ENCODE assay signal across 14 mouse cellular contexts in genomic region chr6:8935241-8935640, GRCm38 (mm10). TPM values are rescaled to one million over a fixed set of nuclear protein-coding genes. Genes with fewer than 3 reads are reported as not detected.
DNase-seq lines count a peak whose midpoint lies in the region; ATAC-seq lines count a peak whose summit lies in the region.
"Had no signal": no experiment of that assay in that cellular context is flagged by ENCODE, and none has a peak within 500 bp of the region (broad histone marks: within the 10 kb centered on the region; RNA-seq: fewer than 3 reads in every experiment).

No protein-coding gene starts in this region.

- peak; percentile 28; the same call in 1 of the 2 replicates for ATAC-seq in forebrain, embryonic 12.5 days (ENCODE audit: low FRiP score)
- no peak for ATAC-seq in forebrain, embryonic 16.5 days
- 0 out of 2 replicates have a peak, but pooled peaks have one; percentile 32 for ATAC-seq in hindbrain, embryonic 12.5 days (ENCODE audit: low FRiP score)
- no peak for ATAC-seq in hindbrain, embryonic 14.5 days (ENCODE audit: low FRiP score)
- peak; percentile 38; the same call in 1 of the 2 replicates for ATAC-seq in neural tube, embryonic 12.5 days (ENCODE audit: low FRiP score, low read depth)
- no peak for ATAC-seq in neural tube, embryonic 15.5 days (ENCODE audit: low FRiP score)

- WGBS in forebrain, embryonic 12.5 days, result 47% methylated on average over 5 of the region's 5 CpGs
- WGBS in forebrain, embryonic 16.5 days, result 38% methylated on average over 5 of the region's 5 CpGs
- WGBS in hindbrain, embryonic 12.5 days, result 29% methylated on average over 5 of the region's 5 CpGs
- WGBS in hindbrain, embryonic 14.5 days, result 26% methylated on average over 5 of the region's 5 CpGs
- 37% methylated on average over 5 of the region's 5 CpGs for WGBS in neural tube, embryonic 12.5 days
- 29% methylated on average over 5 of the region's 5 CpGs for WGBS in neural tube, embryonic 15.5 days

- no peaks in the 10 kb centered on the region for H3K9me3 ChIP-seq in forebrain, embryonic 12.5 days
- no peaks in the 10 kb centered on the region for H3K9me3 ChIP-seq in forebrain, embryonic 16.5 days (ENCODE audit: control insufficient read depth, low read length)
- H3K9me3 ChIP-seq in hindbrain, embryonic 12.5 days (replicated peaks), result no peaks in the 10 kb centered on the region
- no peaks in the 10 kb centered on the region for H3K9me3 ChIP-seq in hindbrain, embryonic 14.5 days (ENCODE audit: control insufficient read depth, low read length)
- no peaks in the 10 kb centered on the region for H3K9me3 ChIP-seq in neural tube, embryonic 12.5 days
- H3K9me3 ChIP-seq in neural tube, embryonic 15.5 days (replicated peaks), result no peaks in the 10 kb centered on the region
- H3K9me3 ChIP-seq: embryonic facial prominence, embryonic 13.5 days; G1E; heart, embryonic 12.5 days; intestine, embryonic 15.5 days had no signal

- no peak for DNase-seq in hindbrain, embryonic 14.5 days (ENCODE audit: low spot score)
- DNase-seq in lung, postnatal 10 days, result no peak
- DNase-seq: gastrocnemius, adult 2 months; gastrocnemius, postnatal 25 days had no signal

- no peak overlapping the region for H3K27ac ChIP-seq in forebrain, embryonic 12.5 days
- no peak overlapping the region for H3K27ac ChIP-seq in forebrain, embryonic 16.5 days (ENCODE audit: low read length)
- no peak overlapping the region for H3K27ac ChIP-seq in hindbrain, embryonic 12.5 days
- H3K27ac ChIP-seq in hindbrain, embryonic 14.5 days, result no peak overlapping the region
- H3K27ac ChIP-seq in neural tube, embryonic 12.5 days, result no peak overlapping the region
- H3K27ac ChIP-seq in neural tube, embryonic 15.5 days (replicated peaks), result no peak overlapping the region
- H3K27ac ChIP-seq: embryonic facial prominence, embryonic 13.5 days; gastrocnemius, adult 2 months; intestine, embryonic 15.5 days had no signal

- H3K9ac ChIP-seq in forebrain, embryonic 12.5 days, result no peak overlapping the region
- no peak overlapping the region for H3K9ac ChIP-seq in forebrain, embryonic 16.5 days (replicated peaks; ENCODE audit: low read depth, low read length)
- H3K9ac ChIP-seq in hindbrain, embryonic 12.5 days, result no peak overlapping the region
- no peak overlapping the region for H3K9ac ChIP-seq in hindbrain, embryonic 14.5 days
- no peak overlapping the region for H3K9ac ChIP-seq in neural tube, embryonic 12.5 days
- no peak overlapping the region for H3K9ac ChIP-seq in neural tube, embryonic 15.5 days (replicated peaks)
- H3K9ac ChIP-seq: embryonic facial prominence, embryonic 13.5 days; heart, embryonic 12.5 days; intestine, embryonic 15.5 days had no signal

- H3K27me3 ChIP-seq in forebrain, embryonic 12.5 days, result peaks cover 4% of the 10 kb centered on the region; the same call in 1 of the 2 replicates
- H3K27me3 ChIP-seq in forebrain, embryonic 16.5 days (replicated peaks; ENCODE audit: control insufficient read depth, insufficient read depth, low read length), result no peaks in the 10 kb centered on the region
- no peaks in the 10 kb centered on the region for H3K27me3 ChIP-seq in hindbrain, embryonic 12.5 days
- no peaks in the 10 kb centered on the region for H3K27me3 ChIP-seq in hindbrain, embryonic 14.5 days (ENCODE audit: control insufficient read depth, insufficient read depth, low read length)
- no peaks in the 10 kb centered on the region for H3K27me3 ChIP-seq in neural tube, embryonic 12.5 days (replicated peaks)
- no peaks in the 10 kb centered on the region for H3K27me3 ChIP-seq in neural tube, embryonic 15.5 days (replicated peaks)
- H3K27me3 ChIP-seq: heart, embryonic 12.5 days; intestine, embryonic 15.5 days had no signal

- H3K36me3 ChIP-seq in forebrain, embryonic 12.5 days (replicated peaks), result no peaks in the 10 kb centered on the region
- no peaks in the 10 kb centered on the region for H3K36me3 ChIP-seq in forebrain, embryonic 16.5 days (ENCODE audit: control insufficient read depth, insufficient read depth)
- no peaks in the 10 kb centered on the region for H3K36me3 ChIP-seq in hindbrain, embryonic 12.5 days
- no peaks in the 10 kb centered on the region for H3K36me3 ChIP-seq in hindbrain, embryonic 14.5 days (replicated peaks; ENCODE audit: control insufficient read depth, insufficient read depth)
- H3K36me3 ChIP-seq in neural tube, embryonic 12.5 days, result no peaks in the 10 kb centered on the region
- no peaks in the 10 kb centered on the region for H3K36me3 ChIP-seq in neural tube, embryonic 15.5 days
- H3K36me3 ChIP-seq: embryonic facial prominence, embryonic 13.5 days; G1E; heart, embryonic 12.5 days; intestine, embryonic 15.5 days had no signal

- no peak overlapping the region for H3K4me3 ChIP-seq in forebrain, embryonic 12.5 days (replicated peaks)
- no peak overlapping the region for H3K4me3 ChIP-seq in forebrain, embryonic 16.5 days (replicated peaks; ENCODE audit: low read length)
- no peak overlapping the region for H3K4me3 ChIP-seq in hindbrain, embryonic 12.5 days
- H3K4me3 ChIP-seq in hindbrain, embryonic 14.5 days (replicated peaks; ENCODE audit: low read length), result no peak overlapping the region
- no peak overlapping the region for H3K4me3 ChIP-seq in neural tube, embryonic 12.5 days
- H3K4me3 ChIP-seq in neural tube, embryonic 15.5 days (replicated peaks), result no peak overlapping the region
- H3K4me3 ChIP-seq: embryonic facial prominence, embryonic 13.5 days; gastrocnemius, adult 2 months; heart, embryonic 12.5 days; intestine, embryonic 15.5 days had no signal

- H3K4me2 ChIP-seq in forebrain, embryonic 12.5 days, result no peak overlapping the region
- H3K4me2 ChIP-seq in forebrain, embryonic 16.5 days (ENCODE audit: low read length), result no peak overlapping the region
- no peak overlapping the region for H3K4me2 ChIP-seq in hindbrain, embryonic 12.5 days (replicated peaks)
- H3K4me2 ChIP-seq in hindbrain, embryonic 14.5 days (replicated peaks), result no peak overlapping the region
- no peak overlapping the region for H3K4me2 ChIP-seq in neural tube, embryonic 12.5 days (replicated peaks)
- H3K4me2 ChIP-seq in neural tube, embryonic 15.5 days, result no peak overlapping the region
- H3K4me2 ChIP-seq: heart, embryonic 12.5 days; intestine, embryonic 15.5 days had no signal

- H3K4me1 ChIP-seq in forebrain, embryonic 12.5 days, result no peaks in the 10 kb centered on the region
- peaks cover 4% of the 10 kb centered on the region for H3K4me1 ChIP-seq in forebrain, embryonic 16.5 days (replicated peaks; ENCODE audit: control insufficient read depth, insufficient read depth, low read length)
- no peaks in the 10 kb centered on the region for H3K4me1 ChIP-seq in hindbrain, embryonic 12.5 days
- H3K4me1 ChIP-seq in hindbrain, embryonic 14.5 days (replicated peaks; ENCODE audit: control insufficient read depth, insufficient read depth, low read length), result no peaks in the 10 kb centered on the region
- no peaks in the 10 kb centered on the region for H3K4me1 ChIP-seq in neural tube, embryonic 12.5 days
- H3K4me1 ChIP-seq in neural tube, embryonic 15.5 days, result 0 out of 2 replicates have a peak, but pooled peaks cover 4% of the 10 kb centered on the region
- H3K4me1 ChIP-seq: embryonic facial prominence, embryonic 13.5 days; heart, embryonic 12.5 days; intestine, embryonic 15.5 days had no signal

RNA-seq across cellular contexts. Expression of gene Nxph1, which starts 13.0 kb away (rescaled TPM):
- polyA plus RNA-seq in forebrain, embryonic 12.5 days (2016; fragmentation: Nextera tagmentation; extraction: Ambion mirVana), result 12.8 TPM in 2 replicates
- polyA plus RNA-seq in forebrain, embryonic 16.5 days (2015; fragmentation: Nextera tagmentation; extraction: Ambion mirVana), result 46.7 and 47.6 TPM in 2 replicates
- polyA plus RNA-seq in hindbrain, embryonic 12.5 days (2016; fragmentation: Nextera tagmentation; extraction: Ambion mirVana), result 22.5 and 27.0 TPM in 2 replicates
- 105 and 107 TPM in 2 replicates for polyA plus RNA-seq in hindbrain, embryonic 14.5 days (2014; fragmentation: Nextera tagmentation; extraction: Ambion mirVana)
- polyA plus RNA-seq in neural tube, embryonic 12.5 days (2016; fragmentation: Nextera tagmentation; extraction: Ambion mirVana), result 29.0 and 31.7 TPM in 2 replicates
- polyA plus RNA-seq in neural tube, embryonic 15.5 days (2015; fragmentation: Nextera tagmentation; extraction: Ambion mirVana), result 80.9 and 110 TPM in 2 replicates
- polyA plus RNA-seq: CD4-positive, CD25-positive, alpha-beta regulatory T cell, adult 4 months; G1E had no signal

Comparison
In these comparisons a context has a peak if more than half of its experiments do, and no peak if none do; other contexts are left out.
1. ATAC-seq: peak in forebrain, embryonic 12.5 days (single experiment), hindbrain, embryonic 12.5 days (single experiment) and neural tube, embryonic 12.5 days (single experiment); none in forebrain, embryonic 16.5 days (single experiment), hindbrain, embryonic 14.5 days (single experiment) and neural tube, embryonic 15.5 days (single experiment).